In the genomic region with DNA sequence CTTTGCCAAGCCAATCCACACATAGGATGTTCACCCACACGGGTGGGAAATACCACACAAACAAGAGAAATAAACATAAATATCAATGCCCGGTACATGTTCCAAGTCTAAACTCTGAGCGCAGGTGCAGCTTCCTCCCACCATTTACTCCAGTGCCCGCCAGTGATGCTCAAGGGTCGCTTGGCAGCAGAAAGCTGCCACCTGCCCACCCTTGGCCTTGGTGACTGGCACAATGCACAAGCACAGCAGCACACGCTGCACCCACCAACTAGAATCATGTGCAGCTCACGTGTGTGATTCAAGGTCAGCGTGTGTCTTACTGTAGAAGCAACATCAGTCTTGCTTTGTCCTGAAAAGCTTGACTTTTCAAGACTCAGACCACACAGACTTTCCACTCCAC, we compare ENCODE assay signal across 24 mouse cellular contexts.
DNase-seq lines count a peak whose midpoint lies in the region; ATAC-seq and TF ChIP-seq lines count a peak whose summit lies in the region.
"Had no signal": no experiment of that assay in that cellular context is flagged by ENCODE, and none has a peak within 500 bp of the region (broad histone marks: within the 10 kb centered on the region; RNA-seq: fewer than 3 reads in every experiment).

No protein-coding gene starts in this region.

- no peak overlapping the region for H3K27ac ChIP-seq in cerebellum, adult 2 months (ENCODE audit: insufficient read depth, low read length)
- H3K27ac ChIP-seq in hindbrain, postnatal 0 days = no peak overlapping the region
- H3K27ac ChIP-seq in hindbrain, embryonic 14.5 days = no peak overlapping the region
- no peak overlapping the region for H3K27ac ChIP-seq in neural tube, embryonic 15.5 days (replicated peaks)
- H3K27ac ChIP-seq: embryonic facial prominence, embryonic 15.5 days; forebrain, embryonic 10.5 days; heart, adult 2 months; heart, embryonic 15.5 days had no signal

- WGBS in cerebellum, adult 2 months = 34% methylated on average over 8 of the region's 8 CpGs
- 82% methylated on average over 8 of the region's 8 CpGs for WGBS in hindbrain, postnatal 0 days
- 89% methylated on average over 8 of the region's 8 CpGs for WGBS in hindbrain, embryonic 14.5 days
- WGBS in neural tube, embryonic 15.5 days = 85% methylated on average over 8 of the region's 8 CpGs

- TF ChIP-seq CTCF in cerebellum, adult 2 months (IDR thresholded peaks at IDR 0.05; ENCODE audit: borderline replicate concordance, insufficient read depth, low read depth, low read length) = no peak
- no peak for TF ChIP-seq CTCF in hindbrain, postnatal 0 days (IDR thresholded peaks at IDR 0.05; ENCODE audit: low read depth)

- no peak overlapping the region for H3K9ac ChIP-seq in hindbrain, postnatal 0 days (replicated peaks; ENCODE audit: low read length)
- H3K9ac ChIP-seq in hindbrain, embryonic 14.5 days = no peak overlapping the region
- H3K9ac ChIP-seq in neural tube, embryonic 15.5 days (replicated peaks) = no peak overlapping the region
- H3K9ac ChIP-seq: embryonic facial prominence, embryonic 15.5 days; heart, embryonic 15.5 days had no signal

- H3K27me3 ChIP-seq in cerebellum, adult 2 months (ENCODE audit: control insufficient read depth, insufficient read depth, low read length) = no peaks in the 10 kb centered on the region
- no peaks in the 10 kb centered on the region for H3K27me3 ChIP-seq in hindbrain, postnatal 0 days (ENCODE audit: insufficient read depth, low read length)
- H3K27me3 ChIP-seq in hindbrain, embryonic 14.5 days (ENCODE audit: control insufficient read depth, insufficient read depth, low read length) = no peaks in the 10 kb centered on the region
- no peaks in the 10 kb centered on the region for H3K27me3 ChIP-seq in neural tube, embryonic 15.5 days (replicated peaks)
- H3K27me3 ChIP-seq: embryonic facial prominence, embryonic 15.5 days; heart, embryonic 15.5 days had no signal

- H3K4me3 ChIP-seq in cerebellum, adult 2 months (replicated peaks; ENCODE audit: insufficient read depth, low read depth, low read length) = no peak overlapping the region
- H3K4me3 ChIP-seq in hindbrain, postnatal 0 days (ENCODE audit: low read length) = no peak overlapping the region
- H3K4me3 ChIP-seq in hindbrain, embryonic 14.5 days (replicated peaks; ENCODE audit: low read length) = no peak overlapping the region
- H3K4me3 ChIP-seq in neural tube, embryonic 15.5 days (replicated peaks) = no peak overlapping the region
- H3K4me3 ChIP-seq: embryonic facial prominence, embryonic 15.5 days; erythroblast, embryonic 14.5 days; forebrain, embryonic 10.5 days; heart, adult 2 months; heart, embryonic 15.5 days had no signal

- H3K36me3 ChIP-seq in hindbrain, postnatal 0 days (ENCODE audit: insufficient read depth, low read length) = no peaks in the 10 kb centered on the region
- H3K36me3 ChIP-seq in hindbrain, embryonic 14.5 days (replicated peaks; ENCODE audit: control insufficient read depth, insufficient read depth) = no peaks in the 10 kb centered on the region
- no peaks in the 10 kb centered on the region for H3K36me3 ChIP-seq in neural tube, embryonic 15.5 days
- H3K36me3 ChIP-seq: embryonic facial prominence, embryonic 15.5 days; heart, embryonic 15.5 days had no signal

- peak; percentile 60 to 62 for DNase-seq in cerebellum, postnatal 10 days
- no peak for DNase-seq in cerebellum, adult 2 months
- no peak for DNase-seq in hindbrain, postnatal 0 days (ENCODE audit: low spot score)
- DNase-seq in hindbrain, embryonic 14.5 days (ENCODE audit: low spot score) = no peak
- DNase-seq in neural tube, embryonic 10.5 days (ENCODE audit: extremely low spot score, low spot score) = no peak
- DNase-seq in layer of hippocampus, postnatal 36 days = no peak
- DNase-seq: adrenal gland, adult 8-10 months; adrenal gland, postnatal 36 days; B cell, adult 2 months; cerebellum, adult 8-10 months; embryo, embryonic 11 days; gastrocnemius, postnatal 10 days; heart, adult 2 months; heart, postnatal 14 days had no signal

- no peaks in the 10 kb centered on the region for H3K4me1 ChIP-seq in cerebellum, adult 2 months (ENCODE audit: control insufficient read depth, insufficient read depth, low read length)
- no peaks in the 10 kb centered on the region for H3K4me1 ChIP-seq in hindbrain, postnatal 0 days (ENCODE audit: insufficient read depth, low read length)
- no peaks in the 10 kb centered on the region for H3K4me1 ChIP-seq in hindbrain, embryonic 14.5 days (replicated peaks; ENCODE audit: control insufficient read depth, insufficient read depth, low read length)
- H3K4me1 ChIP-seq in neural tube, embryonic 15.5 days = no peaks in the 10 kb centered on the region
- H3K4me1 ChIP-seq: embryonic facial prominence, embryonic 15.5 days; forebrain, embryonic 10.5 days; heart, embryonic 15.5 days had no signal

- TF ChIP-seq POLR2A in cerebellum, adult 2 months (IDR thresholded peaks at IDR 0.05; ENCODE audit: borderline replicate concordance, insufficient read depth, low read length) = no peak

- peak; percentile 71; the same call in 1 of the 2 replicates for ATAC-seq in hindbrain, postnatal 0 days
- no peak for ATAC-seq in hindbrain, embryonic 14.5 days (ENCODE audit: low FRiP score)
- peak; percentile 59; the same call in 1 of the 2 replicates for ATAC-seq in neural tube, embryonic 15.5 days (ENCODE audit: low FRiP score)
- ATAC-seq: CD4-positive, CD25-positive, alpha-beta regulatory T cell, adult 4 months; forebrain, embryonic 14.5 days; intestine, embryonic 16.5 days had no signal

- no peaks in the 10 kb centered on the region for H3K9me3 ChIP-seq in hindbrain, postnatal 0 days (ENCODE audit: low read length)
- H3K9me3 ChIP-seq in hindbrain, embryonic 14.5 days (ENCODE audit: control insufficient read depth, low read length) = no peaks in the 10 kb centered on the region
- H3K9me3 ChIP-seq in neural tube, embryonic 15.5 days (replicated peaks) = no peaks in the 10 kb centered on the region
- H3K9me3 ChIP-seq: embryonic facial prominence, embryonic 15.5 days; forebrain, embryonic 10.5 days; G1E; heart, embryonic 15.5 days had no signal

- H3K4me2 ChIP-seq in hindbrain, postnatal 0 days (ENCODE audit: low read depth, low read length) = no peak overlapping the region
- no peak overlapping the region for H3K4me2 ChIP-seq in hindbrain, embryonic 14.5 days (replicated peaks)
- no peak overlapping the region for H3K4me2 ChIP-seq in neural tube, embryonic 15.5 days
- H3K4me2 ChIP-seq: embryonic facial prominence, embryonic 15.5 days; heart, embryonic 11.5 days; heart, embryonic 15.5 days had no signal

Comparison
In these comparisons a context has a peak if more than half of its experiments do, and no peak if none do; other contexts are left out.
1. DNase-seq: peak in cerebellum, postnatal 10 days (2 of 2); none in cerebellum, adult 2 months (0 of 2), hindbrain, postnatal 0 days (single experiment), hindbrain, embryonic 14.5 days (single experiment), neural tube, embryonic 10.5 days (single experiment) and layer of hippocampus, postnatal 36 days (0 of 2).